Mouse (Mus musculus) embryo, embryonic 11.5 days (tissue): ENCODE measurements around the gene Cdr2l.
A peak's percentile ranks its signal among the peaks of the same experiment; 100 is the strongest.

ENCODE experiments used
- DNase-seq: peaks from one replicate; pipeline ENCODE4 v3.0.0-alpha.2; 2012; ENCODE audit warnings: low read depth, low spot score

Cdr2l gene

DNA sequence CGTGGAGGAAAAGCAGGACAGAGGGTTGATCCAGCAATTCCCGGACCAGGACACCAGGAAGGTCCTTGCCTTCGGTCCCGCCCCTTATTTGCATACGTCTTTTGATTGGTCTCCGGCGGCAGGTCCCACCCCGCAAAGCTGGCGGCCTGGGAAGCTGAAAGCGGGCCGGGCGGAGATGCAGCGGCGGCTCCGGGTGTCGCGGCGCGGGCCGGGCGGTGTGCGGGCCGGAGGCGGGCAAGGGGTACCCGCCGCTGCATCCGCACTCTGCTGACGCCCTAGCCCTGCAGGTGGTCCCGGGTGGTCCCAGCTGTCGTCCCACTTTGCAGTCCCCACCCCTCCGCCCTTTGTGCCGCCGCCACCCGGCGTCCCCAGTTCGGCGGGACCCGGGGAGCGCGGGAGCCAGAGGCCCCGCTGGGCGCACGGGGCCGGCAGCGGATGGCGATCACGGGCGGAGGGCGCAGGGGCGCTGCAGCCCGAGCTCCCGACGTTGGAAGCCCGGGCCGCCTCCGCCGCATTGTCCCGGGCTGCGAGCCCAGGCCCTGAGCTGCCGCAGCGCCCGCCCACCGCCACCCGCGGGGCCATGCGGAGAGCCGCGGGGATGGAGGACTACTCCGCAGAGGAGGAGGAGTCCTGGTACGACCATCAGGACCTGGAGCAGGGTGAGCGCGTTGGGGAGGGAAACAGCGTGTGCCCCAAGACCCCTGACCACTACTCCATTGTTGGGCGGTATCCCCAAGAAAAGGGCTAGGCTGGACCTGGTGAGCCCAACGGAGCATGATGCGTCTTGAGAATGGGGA, at the start of gene Cdr2l:
Gene Cdr2l, plus strand, starts transcription at position 174 of the 797 bp plus-strand sequence.
- DNase-seq = peak; percentile 85

GRCm38 (mm10) chr11:115334531-115334930, 47.2 kb upstream of the Cdr2l start, which contains the start of gene Otop3:
Gene Otop3, plus strand, starts transcription at chr11:115334731.
- DNase-seq = no peak

DNA sequence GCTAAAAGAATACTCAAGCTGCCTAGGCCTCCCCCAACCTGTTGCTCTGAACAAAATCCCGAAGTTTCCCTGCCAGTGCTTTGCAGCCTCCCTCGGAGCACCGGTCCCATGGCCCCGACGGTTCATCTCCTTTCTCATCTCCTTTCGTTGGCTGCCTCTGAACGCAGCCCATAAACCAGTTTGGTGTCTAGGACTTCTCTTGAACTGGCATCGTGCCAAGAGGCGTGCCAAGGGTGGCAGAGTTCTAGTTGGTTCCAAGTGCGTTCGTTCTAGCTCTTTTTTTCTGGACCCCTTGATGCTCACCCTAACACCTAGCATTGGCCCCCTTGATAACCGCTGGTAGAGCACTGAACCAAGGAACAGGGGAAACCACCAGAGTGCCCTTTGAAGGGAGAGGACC, 46.5 kb upstream of the Cdr2l start:
- DNase-seq = no peak

- no peak for DNase-seq
Observed at GRCm38 (mm10) chr11:115336115-115336514, 45.6 kb upstream of the Cdr2l start.

- DNase-seq = no peak
Observed at GRCm38 (mm10) chr11:115337350-115337749, 44.4 kb upstream of the Cdr2l start.

GRCm38 (mm10) chr11:115337826-115338225, 43.9 kb upstream of the Cdr2l start:
- no peak for DNase-seq

GRCm38 (mm10) chr11:115341246-115341645, 40.5 kb upstream of the Cdr2l start:
- no peak for DNase-seq

GRCm38 (mm10) chr11:115341866-115342265, 39.9 kb upstream of the Cdr2l start:
- DNase-seq = no peak

- no peak for DNase-seq
Observed at GRCm38 (mm10) chr11:115344967-115345366, 36.7 kb upstream of the Cdr2l start.

GRCm38 (mm10) chr11:115345515-115345914, 36.2 kb upstream of the Cdr2l start:
- DNase-seq = peak; percentile 59

- no peak for DNase-seq
Observed at GRCm38 (mm10) chr11:115348681-115349248, 33.0 kb upstream of the Cdr2l start.

DNA sequence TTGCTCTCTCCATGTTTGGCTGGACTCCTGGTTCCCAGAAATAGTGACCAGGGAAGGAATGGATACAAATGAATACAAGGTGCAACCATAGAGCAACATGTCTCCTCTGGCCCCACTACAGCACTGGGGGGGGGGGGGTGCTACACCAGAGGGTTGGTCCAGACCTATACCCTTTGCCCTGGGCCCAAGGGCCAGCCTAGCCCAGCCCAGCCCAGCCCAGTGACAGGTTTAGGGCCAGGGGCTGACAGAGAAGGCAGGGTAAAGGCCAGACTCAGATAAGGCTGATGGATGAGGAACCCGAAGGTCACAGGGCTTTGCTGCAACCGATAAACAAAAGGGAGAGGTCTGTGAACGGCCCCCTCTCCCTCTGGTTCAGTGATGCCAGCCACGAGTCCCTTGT, 31.7 kb upstream of the Cdr2l start:
- DNase-seq = no peak

DNA sequence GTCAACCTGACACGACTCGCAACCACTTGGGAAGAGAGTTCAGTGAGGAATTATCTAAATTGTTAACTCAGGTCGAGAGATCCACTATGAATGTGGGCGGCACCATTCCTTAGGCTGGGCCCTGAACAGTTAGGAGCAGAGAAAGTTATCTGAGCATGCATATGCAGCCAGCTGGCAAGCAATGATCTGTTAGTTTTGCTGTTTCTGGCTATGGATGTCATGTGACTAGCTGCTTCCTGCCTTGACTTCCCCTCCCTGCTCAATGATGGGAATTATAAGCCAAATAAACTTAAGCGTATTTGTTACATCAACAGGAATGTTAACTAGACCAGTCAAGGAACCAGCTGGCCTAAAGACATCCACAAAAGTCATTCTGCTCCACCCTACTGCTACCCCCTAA, 28.3 kb upstream of the Cdr2l start:
- no peak for DNase-seq

DNA sequence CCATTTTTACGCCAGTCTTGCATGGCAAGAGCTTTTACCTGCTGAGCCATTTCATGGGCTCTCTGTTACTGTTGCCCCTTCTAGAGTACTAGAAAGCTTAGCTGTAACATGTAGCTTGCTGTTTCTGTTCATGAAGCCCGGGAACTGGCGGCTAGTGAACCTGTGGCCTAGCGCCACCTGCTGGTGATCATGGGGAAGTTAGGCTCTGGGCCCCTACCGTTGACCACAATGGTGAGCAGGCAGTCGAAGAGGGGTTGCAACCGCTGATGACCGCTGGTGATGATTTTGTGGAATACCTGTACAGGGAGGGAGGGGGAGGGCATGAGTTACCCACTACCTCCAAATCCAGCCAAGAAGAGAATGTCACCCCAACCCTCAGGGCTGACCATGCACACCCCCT, 27.5 kb upstream of the Cdr2l start:
- peak; percentile 73 for DNase-seq

DNA sequence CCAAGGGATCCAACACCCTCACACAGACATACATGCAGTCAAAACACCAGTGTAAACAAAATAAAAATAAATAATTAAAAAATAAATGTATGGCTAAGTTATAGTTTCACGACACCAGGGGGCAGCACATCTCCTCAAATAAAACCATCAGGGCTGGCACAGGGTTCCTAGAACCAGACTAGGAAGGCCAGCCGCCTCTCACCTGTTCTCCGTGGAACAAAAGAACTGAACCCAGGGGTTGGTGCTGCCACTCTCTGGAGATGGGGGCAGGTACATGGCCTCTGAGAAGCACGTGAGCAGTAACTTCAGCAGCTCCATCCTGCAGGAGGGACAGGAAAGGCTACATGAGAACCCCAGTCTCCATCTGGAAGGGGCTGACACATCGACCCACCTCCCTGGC, 23.2 kb upstream of the Cdr2l start:
- DNase-seq = peak; percentile 54

- DNase-seq = no peak
Observed at GRCm38 (mm10) chr11:115359293-115359692, 22.4 kb upstream of the Cdr2l start.

DNA sequence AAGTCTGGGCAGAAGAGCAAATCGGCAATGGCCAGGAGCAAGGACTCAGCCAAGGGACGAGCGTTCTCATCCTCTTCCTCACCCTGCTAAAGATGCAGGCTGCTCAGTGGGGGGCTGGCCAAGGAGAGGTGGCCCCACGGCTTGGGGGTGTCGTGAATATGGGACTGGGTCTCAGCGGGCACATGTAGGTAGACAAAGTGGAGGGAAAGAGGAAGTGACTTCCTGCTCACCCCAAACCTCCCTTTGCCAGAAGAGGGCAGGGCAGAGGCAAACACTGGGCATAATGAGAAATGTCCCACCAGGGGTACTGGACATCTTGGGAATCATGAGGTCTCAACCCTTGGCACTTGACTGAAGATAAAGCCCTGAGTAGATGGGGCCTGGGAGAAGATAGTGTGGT, 22.0 kb upstream of the Cdr2l start:
- DNase-seq = no peak

DNA sequence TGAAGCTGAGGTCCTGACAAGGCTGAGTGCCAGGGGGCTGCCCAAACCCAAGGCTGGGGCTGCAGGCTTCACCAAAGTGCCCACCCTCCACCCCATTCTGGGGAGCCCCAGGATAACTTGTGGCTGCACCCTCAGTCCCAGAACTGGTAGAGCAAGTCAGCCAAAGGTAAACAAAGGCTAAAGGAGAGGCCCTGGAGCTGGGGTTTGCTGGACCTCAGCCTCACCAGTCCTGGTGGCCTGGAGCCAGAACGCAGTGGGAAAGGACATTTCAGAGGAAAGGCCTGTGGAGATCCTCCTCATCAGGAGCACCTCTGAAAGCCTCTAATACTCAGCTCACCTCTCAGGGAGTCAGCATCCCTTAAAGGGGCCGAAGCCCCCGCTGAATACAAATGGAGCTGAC, 17.6 kb upstream of the Cdr2l start:
- DNase-seq = no peak

DNA sequence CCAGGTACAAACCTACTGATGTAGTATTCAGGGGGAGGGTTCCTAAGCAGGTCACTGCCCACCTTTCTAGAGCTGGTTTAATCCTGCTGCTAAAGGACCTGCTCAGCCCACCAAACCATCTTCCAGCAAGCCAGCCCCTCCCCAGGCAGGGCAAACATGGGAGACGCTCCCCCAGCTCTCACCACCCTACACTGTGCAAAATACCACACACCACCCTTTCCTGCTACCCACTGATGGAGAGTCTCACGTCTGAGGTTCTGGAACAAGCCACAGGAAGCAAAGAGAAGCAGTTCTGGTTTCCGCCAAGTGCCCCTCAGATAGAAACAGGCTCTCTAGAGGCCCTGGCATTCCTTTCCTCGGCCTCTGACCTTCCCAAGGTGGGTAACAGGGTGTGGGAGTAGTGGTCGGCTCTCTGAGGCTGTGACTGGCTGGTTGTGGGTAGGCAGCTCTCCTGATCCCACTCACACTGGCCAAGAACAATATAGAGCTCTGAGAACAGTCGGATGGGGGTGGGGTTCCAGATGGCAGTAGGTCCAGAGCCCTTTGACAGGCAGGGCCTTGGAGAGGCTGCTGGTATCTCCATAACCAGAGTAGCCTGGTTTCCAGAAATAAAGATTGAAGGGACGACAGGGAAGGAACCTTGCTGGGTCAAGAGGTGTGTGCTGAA, 15.5 kb upstream of the Cdr2l start:
- DNase-seq = no peak

- no peak for DNase-seq
Observed at GRCm38 (mm10) chr11:115366706-115367394, 14.9 kb upstream of the Cdr2l start.

DNA sequence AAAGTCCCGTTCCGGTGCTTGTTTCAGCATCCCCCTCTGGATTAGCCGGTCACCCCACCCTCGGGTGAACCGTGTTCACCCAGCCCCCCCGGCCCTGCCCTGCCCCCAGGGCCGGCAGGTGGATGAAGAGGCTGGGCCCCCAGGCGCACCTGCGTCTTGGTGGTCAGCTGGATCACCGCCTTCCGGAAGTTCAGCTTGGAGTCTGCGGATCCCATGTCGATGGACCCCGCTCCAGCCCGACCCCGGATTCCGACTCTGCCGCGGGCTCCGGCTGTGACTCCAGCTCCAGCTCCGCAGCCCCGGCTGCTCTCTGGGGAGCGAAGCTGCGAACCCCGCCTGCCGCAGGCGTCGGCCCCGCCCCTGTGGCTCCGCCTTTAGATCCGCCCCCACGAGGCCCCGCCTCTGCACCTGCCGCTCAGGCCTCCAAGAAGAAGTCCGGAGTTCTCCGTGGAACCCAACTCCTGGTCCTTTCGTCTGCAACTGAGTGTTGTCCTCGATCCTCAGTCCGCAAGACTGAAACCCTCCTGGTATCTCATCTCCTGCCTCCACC, 14.2 kb upstream of the Cdr2l start, which contains the start of gene Hid1:
Gene Hid1, minus strand, starts transcription at position 362 of the 550 bp plus-strand sequence.
- peak; percentile 38 for DNase-seq

DNA sequence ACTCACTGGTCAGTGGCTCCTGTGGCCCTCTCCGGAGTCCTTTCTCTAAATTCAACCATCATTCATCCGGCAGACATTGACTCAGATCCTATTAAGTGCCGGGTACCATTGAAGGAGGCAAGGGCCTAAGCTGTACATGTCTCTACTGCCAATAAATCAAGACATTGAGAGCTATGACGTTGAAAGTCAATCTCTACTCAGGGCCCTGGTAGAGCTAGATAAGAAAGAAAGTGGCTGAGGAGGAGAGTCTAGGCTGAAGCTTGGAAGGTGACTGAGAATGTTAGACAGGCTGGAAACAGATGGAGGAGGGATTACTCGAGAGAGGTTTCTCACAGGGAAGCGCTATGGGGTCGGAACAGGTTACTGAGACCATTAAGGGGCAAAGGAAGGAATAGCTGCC, 11.3 kb upstream of the Cdr2l start:
- DNase-seq = no peak
